24 mouse cellular contexts compared by ENCODE assay signal in genomic region chr10:11438461-11438860, GRCm38 (mm10).
DNase-seq lines count a peak whose midpoint lies in the region; ATAC-seq and TF ChIP-seq lines count a peak whose summit lies in the region.
"Had no signal": no experiment of that assay in that cellular context is flagged by ENCODE, and none has a peak within 500 bp of the region (broad histone marks: within the 10 kb centered on the region; RNA-seq: fewer than 3 reads in every experiment).

No protein-coding gene starts in this region.

- 0 out of 2 replicates have a peak, but pooled peaks have one; percentile 3 for TF ChIP-seq CTCF in midbrain, postnatal 0 days (IDR thresholded peaks at IDR 0.05)

- DNase-seq in cerebellum, adult 11 months = no peak
- DNase-seq in midbrain, postnatal 0 days (ENCODE audit: low spot score) = peak; percentile 15
- no peak for DNase-seq in midbrain, embryonic 10.5 days (ENCODE audit: low spot score)
- peak; percentile 19 to 27 for DNase-seq in cerebellum, postnatal 36 days
- no peak for DNase-seq in c-Kit-positive CD71-positive TER-119-positive erythroid progenitor cells, embryonic 14.5 days (ENCODE audit: low spot score)
- no peak for DNase-seq in lung, postnatal 4 days
- DNase-seq: adrenal gland, postnatal 14 days; forebrain, postnatal 0 days; gastrocnemius, postnatal 25 days; heart, postnatal 4 days; kidney, adult 8-10 months; kidney, postnatal 10 days; liver; right cerebral cortex, postnatal 25 days; spleen, adult 18-20 months; thymus, postnatal 25 days had no signal

- no peaks in the 10 kb centered on the region for H3K4me1 ChIP-seq in midbrain, postnatal 0 days (ENCODE audit: insufficient read depth, low read length)
- no peaks in the 10 kb centered on the region for H3K4me1 ChIP-seq in midbrain, embryonic 10.5 days
- H3K4me1 ChIP-seq: forebrain, embryonic 10.5 days; intestine, embryonic 15.5 days; limb, embryonic 10.5 days; liver, embryonic 15.5 days had no signal

- no peaks in the 10 kb centered on the region for H3K36me3 ChIP-seq in midbrain, postnatal 0 days (ENCODE audit: insufficient read depth, low read length)
- no peaks in the 10 kb centered on the region for H3K36me3 ChIP-seq in midbrain, embryonic 10.5 days
- H3K36me3 ChIP-seq: forebrain, embryonic 10.5 days; intestine, embryonic 15.5 days; limb, embryonic 10.5 days; liver, embryonic 15.5 days had no signal

- no peak overlapping the region for H3K9ac ChIP-seq in midbrain, postnatal 0 days (replicated peaks; ENCODE audit: low read length, poor library complexity, severe bottlenecking)
- H3K9ac ChIP-seq: forebrain, postnatal 0 days; hindbrain, embryonic 14.5 days; intestine, embryonic 15.5 days; liver, embryonic 15.5 days had no signal

- H3K27me3 ChIP-seq in midbrain, postnatal 0 days (ENCODE audit: insufficient read depth, low read length) = no peaks in the 10 kb centered on the region
- no peaks in the 10 kb centered on the region for H3K27me3 ChIP-seq in midbrain, embryonic 10.5 days (ENCODE audit: low read depth, poor library complexity, severe bottlenecking)
- H3K27me3 ChIP-seq: intestine, embryonic 15.5 days; liver, embryonic 15.5 days had no signal

- H3K27ac ChIP-seq in midbrain, postnatal 0 days (ENCODE audit: low read depth, low read length) = no peak overlapping the region
- no peak overlapping the region for H3K27ac ChIP-seq in midbrain, embryonic 10.5 days (replicated peaks)
- H3K27ac ChIP-seq: forebrain, embryonic 10.5 days; hindbrain, embryonic 14.5 days; intestine, embryonic 15.5 days; left cerebral cortex, adult 2 months; limb, embryonic 10.5 days; liver, embryonic 15.5 days; macrophage had no signal

- H3K4me3 ChIP-seq in midbrain, postnatal 0 days (ENCODE audit: low read depth, low read length) = no peak overlapping the region
- H3K4me3 ChIP-seq in midbrain, embryonic 10.5 days = no peak overlapping the region
- H3K4me3 ChIP-seq: forebrain, embryonic 10.5 days; intestine, embryonic 15.5 days; left cerebral cortex, adult 2 months; limb, embryonic 10.5 days; liver, embryonic 15.5 days had no signal

- no peak overlapping the region for H3K4me2 ChIP-seq in midbrain, postnatal 0 days (ENCODE audit: low read depth, low read length, poor library complexity, severe bottlenecking)
- H3K4me2 ChIP-seq: hindbrain, embryonic 14.5 days; intestine, embryonic 15.5 days; liver, embryonic 15.5 days had no signal

- 86% methylated on average over 10 of the region's 10 CpGs for WGBS in midbrain, postnatal 0 days
- 92% methylated on average over 10 of the region's 10 CpGs for WGBS in midbrain, embryonic 10.5 days

- ATAC-seq in cerebellum, adult (ENCODE audit: insufficient number of reproducible peaks, low FRiP score, low TSS enrichment) = peak; percentile 78
- no peak; the same call in 1 of the 2 replicates for ATAC-seq in midbrain, postnatal 0 days (ENCODE audit: low FRiP score)
- ATAC-seq: forebrain, postnatal 0 days; intestine, embryonic 15.5 days had no signal

- no peaks in the 10 kb centered on the region for H3K9me3 ChIP-seq in midbrain, postnatal 0 days (ENCODE audit: low read length)
- H3K9me3 ChIP-seq in midbrain, embryonic 10.5 days (replicated peaks) = no peaks in the 10 kb centered on the region
- H3K9me3 ChIP-seq: forebrain, embryonic 10.5 days; intestine, embryonic 15.5 days; limb, embryonic 10.5 days; liver, embryonic 15.5 days had no signal

Comparison
In these comparisons a context has a peak if more than half of its experiments do, and no peak if none do; other contexts are left out.
1. DNase-seq: peak in midbrain, postnatal 0 days (single experiment) and cerebellum, postnatal 36 days (2 of 2); none in cerebellum, adult 11 months (single experiment), midbrain, embryonic 10.5 days (single experiment), c-Kit-positive CD71-positive TER-119-positive erythroid progenitor cells, embryonic 14.5 days (single experiment) and lung, postnatal 4 days (0 of 2).